Mouse (Mus musculus): ENCODE data around the gene Ssr3. TPM values are rescaled to one million over a fixed set of nuclear protein-coding genes. Genes with fewer than 3 reads are reported as not detected.

Ssr3 gene
- total RNA-seq, 2 experiments from 2014 or later: 117 to 129 TPM

DNA sequence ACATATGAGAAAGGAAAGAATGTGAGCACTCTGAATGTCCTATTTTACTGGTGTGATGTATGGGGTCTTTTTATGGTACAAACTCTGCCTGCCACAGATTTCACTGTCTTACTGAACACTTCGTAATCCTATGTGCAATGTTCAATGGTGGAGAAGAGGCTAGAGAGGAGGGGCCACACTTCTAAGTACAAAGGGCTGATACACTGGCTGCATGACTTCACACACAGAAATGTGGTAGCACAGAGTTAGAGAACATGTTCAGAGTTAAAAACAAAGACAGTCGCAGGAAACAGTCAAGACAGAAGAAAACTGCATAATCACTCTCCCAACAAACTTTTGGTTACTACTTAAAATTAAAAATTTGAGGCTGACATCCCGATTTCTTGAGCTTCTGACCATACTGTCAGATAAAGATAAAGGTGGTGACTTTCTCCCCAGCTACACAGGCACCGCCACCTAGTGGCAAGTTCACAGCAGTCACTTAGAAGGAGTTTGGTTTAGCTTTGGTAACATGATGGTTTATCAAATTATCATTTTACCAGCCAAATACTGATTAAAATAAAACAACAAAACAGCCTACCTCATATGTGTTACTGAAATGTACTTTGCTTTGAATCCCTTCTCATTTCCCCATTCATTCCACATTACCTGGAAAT lies 12.4 kb downstream of the Ssr3 start:
- intact Hi-C loops (cut with DNase I): loop anchor here (5.0 kb wide), 4 partner anchors 63 to 552 kb away; partner anchors contain the start of gene Lekr1
- peak in 1 of 2 experiments; percentile 47 for DNase-seq

DNA sequence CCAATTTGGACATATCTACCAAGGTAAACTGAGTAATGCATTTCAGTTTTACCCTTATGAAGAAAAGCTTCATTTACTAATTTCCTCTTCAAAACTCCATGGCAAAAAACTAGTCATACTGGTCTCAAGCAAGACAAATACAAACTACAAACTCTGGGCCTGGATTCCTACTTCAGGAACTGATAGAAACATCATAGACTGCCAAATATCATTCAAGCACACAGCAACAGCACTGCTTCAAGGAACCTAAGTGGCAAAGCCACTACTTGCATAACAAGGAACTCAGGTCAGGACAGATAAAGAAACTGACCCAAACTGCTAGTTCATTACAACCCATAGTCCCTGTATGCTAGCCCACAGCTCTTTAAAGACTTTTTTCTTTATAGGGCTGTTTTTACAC lies 13.7 kb downstream of the Ssr3 start:
- DNase-seq: no peak
- intact Hi-C loops (cut with DNase I): no loop called here

DNA sequence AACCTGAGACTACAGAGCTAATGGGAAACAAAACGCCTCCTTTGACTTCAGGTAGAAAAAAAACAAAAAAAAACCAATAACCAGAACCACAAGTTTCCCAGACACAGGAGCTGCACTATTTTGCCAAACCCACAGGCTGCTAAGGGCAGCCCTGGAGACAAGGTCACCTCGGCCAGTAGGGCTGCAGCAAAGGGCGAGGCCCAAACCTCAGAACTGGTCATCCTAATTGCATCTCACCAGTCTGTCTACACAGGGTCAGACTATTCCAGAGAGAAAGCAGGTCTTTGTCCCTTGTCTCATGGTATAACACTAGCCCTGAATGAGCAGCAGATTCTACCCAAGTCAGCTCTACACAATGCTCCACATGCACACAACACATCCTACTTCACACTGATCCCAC lies 17.7 kb downstream of the Ssr3 start:
- intact Hi-C loops (cut with DNase I): no loop called here
- no peak for DNase-seq

DNA sequence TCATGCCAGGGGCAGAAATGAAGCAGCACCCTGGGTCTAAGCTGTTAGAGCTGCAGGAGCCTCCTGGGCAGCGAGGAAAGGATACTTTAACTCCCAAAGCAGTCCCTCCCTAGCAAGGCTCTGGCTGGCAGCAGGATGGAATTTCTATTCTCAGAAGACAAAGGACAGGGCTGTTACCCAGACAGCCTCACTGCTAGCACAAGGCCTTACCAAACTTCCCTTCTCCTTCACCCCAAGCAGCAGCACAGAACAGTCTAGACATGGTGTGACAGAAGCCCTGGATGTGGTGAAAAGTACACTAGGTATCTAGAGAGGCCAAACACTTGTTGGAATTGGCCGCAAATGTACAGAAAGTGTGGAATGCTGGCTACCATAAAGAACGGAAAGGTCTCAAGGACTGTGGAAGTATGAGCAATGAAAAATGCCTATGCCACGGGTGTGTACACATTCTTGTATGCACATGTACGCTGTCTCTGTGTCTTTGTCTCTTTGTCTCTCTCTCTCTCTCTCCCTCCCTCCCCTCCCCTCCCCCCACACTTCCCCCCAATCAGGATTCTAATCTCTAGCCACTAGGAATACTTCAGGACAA lies 18.7 kb downstream of the Ssr3 start:
- no peak for DNase-seq
- intact Hi-C loops (cut with DNase I): no loop called here

DNA sequence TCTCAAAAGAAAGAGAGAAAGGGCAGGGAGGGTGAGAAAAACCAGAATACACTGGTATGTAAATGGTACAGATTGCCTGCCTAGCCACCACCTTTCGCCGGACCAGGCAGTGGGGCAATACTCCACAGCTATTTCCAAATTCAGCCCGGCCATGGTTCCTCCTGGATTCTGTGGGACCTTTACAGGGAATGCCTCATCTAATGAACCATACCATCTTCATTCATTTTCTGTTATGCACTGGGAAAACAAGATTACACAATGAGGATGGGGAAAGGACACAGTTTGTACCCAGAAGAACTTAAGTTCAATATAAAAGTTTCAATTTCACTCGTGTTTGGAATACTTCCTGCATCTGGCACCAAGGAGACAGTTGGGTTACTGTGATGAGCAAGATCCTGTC lies 19.9 kb downstream of the Ssr3 start:
- intact Hi-C loops (cut with DNase I): no loop called here
- no peak for DNase-seq

DNA sequence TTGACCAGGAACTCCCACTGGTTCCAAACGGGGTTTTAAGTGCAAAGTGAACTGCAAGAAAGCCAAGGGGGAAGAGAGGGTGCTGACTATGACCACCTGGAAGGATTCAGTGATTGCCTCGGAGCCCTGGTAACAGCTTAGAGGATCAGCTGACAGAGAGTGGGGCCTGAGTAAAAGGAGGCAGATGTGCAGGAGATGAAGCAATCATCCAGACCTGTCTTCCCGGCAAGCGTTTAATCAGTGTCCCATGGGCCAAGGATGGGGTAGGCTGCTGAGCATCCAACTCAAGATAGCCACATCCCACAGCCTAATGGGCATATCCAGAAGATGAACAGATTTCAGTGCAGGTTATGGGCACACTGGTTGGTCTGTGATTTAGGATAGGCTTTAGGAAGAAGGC lies 24.5 kb downstream of the Ssr3 start:
- no peak for DNase-seq
- intact Hi-C loops (cut with DNase I): no loop called here

- no peak for DNase-seq
- intact Hi-C loops (cut with DNase I): no loop called here
Observed at GRCm38 (mm10) chr3:65365921-65366710, 26.3 kb downstream of the Ssr3 start.

DNA sequence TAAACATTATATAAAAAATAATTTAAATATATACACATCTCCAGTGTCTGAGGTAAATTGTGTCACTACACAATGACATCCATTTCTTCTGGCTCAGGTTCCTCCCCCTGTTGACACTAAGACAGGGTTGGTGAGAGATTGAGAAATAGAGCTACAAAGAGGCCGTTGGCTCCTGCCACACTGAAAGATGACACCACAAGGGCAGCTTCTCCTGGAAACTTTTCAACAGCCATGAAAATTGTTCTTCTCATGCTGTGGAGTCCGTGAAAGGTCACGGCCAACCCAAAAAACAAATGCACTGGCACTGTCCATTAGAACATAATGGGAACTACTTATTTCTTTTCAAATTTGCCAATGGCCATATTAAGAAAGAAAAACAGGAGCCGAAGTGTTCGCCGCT lies 27.2 kb downstream of the Ssr3 start:
- intact Hi-C loops (cut with DNase I): no loop called here
- DNase-seq: no peak

- intact Hi-C loops (cut with DNase I): no loop called here
- peak; percentile 58 to 65 for DNase-seq
Observed at GRCm38 (mm10) chr3:65363438-65363837, 29.0 kb downstream of the Ssr3 start.

- peak in 1 of 2 experiments; percentile 17 for DNase-seq
Observed at GRCm38 (mm10) chr3:65360163-65360969, 32.1 kb downstream of the Ssr3 start.

GRCm38 (mm10) chr3:65358841-65359240 lies 33.6 kb downstream of the Ssr3 start:
- intact Hi-C loops (cut with DNase I): loop anchor here (10.0 kb wide), 1 partner anchor 506 kb away; no protein-coding TSS in a partner anchor
- DNase-seq: no peak

More at GRCm38 (mm10) chr3:65360163-65360969, 32.1 kb downstream of the Ssr3 start:
- intact Hi-C loops (cut with DNase I): no loop called here

DNA sequence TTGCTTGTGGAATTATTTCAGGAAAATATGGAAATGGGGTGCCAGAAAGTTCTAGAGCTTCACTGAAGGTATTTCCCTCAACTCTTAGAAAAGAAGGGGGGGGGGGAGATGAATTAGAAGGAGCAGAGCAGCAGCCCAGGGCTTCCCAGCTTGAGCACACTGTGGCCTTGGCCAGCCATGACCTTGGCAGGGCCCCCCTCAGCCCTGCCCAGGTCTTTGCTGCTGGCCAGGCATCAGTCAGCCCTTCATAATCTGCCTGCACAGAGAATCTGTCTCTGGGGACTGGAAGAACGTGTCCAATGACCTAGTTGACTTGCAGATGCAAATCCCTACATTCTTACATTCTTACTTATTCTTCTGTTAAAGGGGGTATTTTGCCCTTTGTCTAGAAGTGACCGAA lies 34.1 kb downstream of the Ssr3 start:
- intact Hi-C loops (cut with DNase I): loop anchor here (10.0 kb wide), 1 partner anchor 507 kb away; no protein-coding TSS in a partner anchor
- DNase-seq: no peak

GRCm38 (mm10) chr3:65355479-65355878 lies 36.9 kb downstream of the Ssr3 start:
- DNase-seq: no peak
- intact Hi-C loops (cut with DNase I): loop anchor here (10.0 kb wide), 1 partner anchor 509 kb away; no protein-coding TSS in a partner anchor

DNA sequence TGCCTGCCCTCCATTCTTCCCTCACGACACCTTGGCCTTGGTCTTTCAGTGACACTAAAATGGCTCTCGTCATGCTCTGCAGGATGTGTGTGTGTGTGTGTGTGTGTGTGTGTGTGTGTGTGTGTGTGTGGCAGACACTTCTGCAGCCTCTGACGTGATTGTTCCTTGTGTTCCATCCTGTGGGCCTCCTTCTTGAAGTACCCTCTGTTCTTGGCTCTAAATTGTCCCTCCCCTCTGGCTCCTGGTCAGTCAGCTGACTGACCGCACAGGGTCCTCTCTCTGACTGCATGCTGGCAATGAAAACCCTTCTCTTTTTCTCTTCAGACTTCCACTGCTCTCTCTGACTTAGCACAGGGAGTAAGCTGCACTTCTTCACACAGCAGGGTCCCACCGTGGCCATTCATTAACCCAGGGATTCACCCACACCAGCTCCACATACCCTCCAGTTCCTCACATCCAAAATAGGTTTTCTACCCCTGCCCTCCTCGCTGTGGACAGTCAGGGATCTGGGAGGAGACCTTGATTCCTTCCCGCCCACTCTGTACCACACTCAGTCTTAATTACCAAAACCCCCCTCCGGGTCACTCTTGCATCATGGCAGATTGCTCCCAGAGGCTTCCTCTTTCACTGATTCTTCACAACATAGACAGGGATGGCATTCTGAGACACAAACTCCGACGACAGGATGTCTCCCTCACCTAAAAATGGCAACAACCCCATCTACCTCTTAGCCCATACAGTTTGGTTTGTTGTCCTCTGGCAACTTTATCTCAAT lies 39.0 kb downstream of the Ssr3 start:
- no peak for DNase-seq
- intact Hi-C loops (cut with DNase I): loop anchor here (2.0 to 10.0 kb wide), 2 partner anchors 35 to 511 kb away; no protein-coding TSS in a partner anchor

- no peak for DNase-seq
- intact Hi-C loops (cut with DNase I): loop anchor here (2.0 to 10.0 kb wide), 2 partner anchors 34 to 512 kb away; no protein-coding TSS in a partner anchor
Observed at GRCm38 (mm10) chr3:65352278-65353127, 39.9 kb downstream of the Ssr3 start.

DNA sequence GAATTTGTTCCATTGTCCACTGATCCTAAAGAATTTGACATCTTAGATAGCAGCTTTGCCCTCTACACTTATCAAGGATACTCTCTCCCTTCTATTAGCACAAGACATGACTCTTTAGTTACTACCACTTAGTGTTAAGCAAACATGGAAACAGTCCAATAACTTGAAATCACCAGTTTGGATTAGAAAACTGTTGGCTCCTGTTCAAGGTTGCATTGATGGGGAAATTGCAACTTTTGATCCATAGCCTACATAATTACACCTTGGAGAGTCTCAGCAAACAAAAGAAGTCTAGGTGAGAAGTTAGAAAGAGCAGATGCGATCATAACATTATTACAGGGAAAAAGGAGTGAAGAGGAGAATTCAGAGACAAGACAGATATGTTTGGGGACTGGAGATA lies 46.2 kb downstream of the Ssr3 start:
- no peak for DNase-seq
- intact Hi-C loops (cut with DNase I): no loop called here

GRCm38 (mm10) chr3:65340173-65340951 lies 52.1 kb downstream of the Ssr3 start:
- DNase-seq: no peak
- intact Hi-C loops (cut with DNase I): no loop called here
